Mouse (Mus musculus): ENCODE data around the gene Maip1. TPM values are rescaled to one million over a fixed set of nuclear protein-coding genes. Genes with fewer than 3 reads are reported as not detected.

Gene Maip1
- polyA plus RNA-seq, 1 experiment: 3.5 TPM

DNA sequence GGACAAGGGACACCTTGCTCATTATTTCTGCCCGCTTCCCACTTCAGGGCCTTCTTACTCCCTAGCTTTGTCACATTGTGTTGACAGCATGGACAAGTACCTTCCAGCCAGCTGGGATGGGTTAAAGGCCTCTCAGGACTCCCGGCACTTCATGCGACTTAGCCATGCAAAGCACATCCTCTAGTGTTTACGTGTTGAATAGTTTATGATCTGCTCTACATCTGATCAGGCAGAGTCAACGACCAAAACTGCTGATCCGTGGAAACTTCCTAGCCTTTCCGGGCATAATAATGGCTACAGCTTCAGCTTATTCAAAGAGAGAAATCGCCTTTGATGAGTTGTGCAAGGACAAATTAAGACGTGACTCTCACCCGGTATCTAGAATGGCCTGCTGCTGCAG, 39.6 kb downstream of the Maip1 start:
- Histone ChIP-seq H3K36me3 (ENCODE audit: control insufficient read depth, insufficient read depth, low read length) (no peaks in the 10 kb centered on the region), H3K27me3 (ENCODE audit: control insufficient read depth, insufficient read depth, low read length) (no peaks in the 10 kb centered on the region), H3K4me3 (ENCODE audit: control insufficient read depth, low read depth, low read length) (no peak overlapping the region), H3K4me1 (ENCODE audit: control insufficient read depth, insufficient read depth, low read length) (no peaks in the 10 kb centered on the region), H3K27ac (ENCODE audit: control insufficient read depth, insufficient read depth, low read depth, low read length) (no peak overlapping the region)
- TF ChIP-seq CTCF (IDR thresholded peaks at IDR 0.05; ENCODE audit: control insufficient read depth, insufficient read depth, insufficient replicate concordance, low read depth, low read length): no peak
- TF ChIP-seq POLR2A (IDR thresholded peaks at IDR 0.05; ENCODE audit: control insufficient read depth, low read depth, low read length): no peak

DNA sequence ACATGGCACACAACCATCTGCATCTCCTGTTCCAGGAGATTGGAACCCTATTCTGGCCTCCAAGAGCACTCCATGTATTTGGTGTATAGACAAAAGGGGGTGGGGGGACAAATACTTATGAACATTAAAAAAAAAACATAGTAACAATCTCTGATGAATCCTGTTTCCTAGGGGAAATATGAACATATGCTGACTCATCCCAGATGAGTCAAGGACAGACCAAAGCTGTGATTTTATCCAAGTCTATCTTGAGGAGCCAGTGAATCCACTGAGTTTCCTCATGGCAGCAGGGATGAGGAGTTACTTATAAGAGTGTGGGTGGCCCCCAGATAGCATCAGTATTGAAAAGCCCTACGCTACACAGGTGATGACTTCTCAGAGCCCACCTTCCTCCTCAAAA, 44.1 kb downstream of the Maip1 start:
- Histone ChIP-seq H3K27me3 (ENCODE audit: control insufficient read depth, insufficient read depth, low read length) (no peaks in the 10 kb centered on the region), H3K4me3 (ENCODE audit: control insufficient read depth, low read depth, low read length) (no peak overlapping the region), H3K27ac (ENCODE audit: control insufficient read depth, insufficient read depth, low read depth, low read length) (no peak overlapping the region), H3K4me1 (ENCODE audit: control insufficient read depth, insufficient read depth, low read length) (no peaks in the 10 kb centered on the region), H3K36me3 (ENCODE audit: control insufficient read depth, insufficient read depth, low read length) (no peaks in the 10 kb centered on the region)
- no peak for TF ChIP-seq CTCF (IDR thresholded peaks at IDR 0.05; ENCODE audit: control insufficient read depth, insufficient read depth, insufficient replicate concordance, low read depth, low read length)
- no peak for TF ChIP-seq POLR2A (IDR thresholded peaks at IDR 0.05; ENCODE audit: control insufficient read depth, low read depth, low read length)

- H3K27ac ChIP-seq (ENCODE audit: control insufficient read depth, insufficient read depth, low read depth, low read length): no peak overlapping the region
- H3K4me1 ChIP-seq (ENCODE audit: control insufficient read depth, insufficient read depth, low read length): no peaks in the 10 kb centered on the region
- TF ChIP-seq POLR2A (IDR thresholded peaks at IDR 0.05; ENCODE audit: control insufficient read depth, low read depth, low read length): no peak
- TF ChIP-seq CTCF (IDR thresholded peaks at IDR 0.05; ENCODE audit: control insufficient read depth, insufficient read depth, insufficient replicate concordance, low read depth, low read length): no peak
- no peak overlapping the region for H3K4me3 ChIP-seq (ENCODE audit: control insufficient read depth, low read depth, low read length)
- no peaks in the 10 kb centered on the region for H3K27me3 ChIP-seq (ENCODE audit: control insufficient read depth, insufficient read depth, low read length)
- no peaks in the 10 kb centered on the region for H3K36me3 ChIP-seq (ENCODE audit: control insufficient read depth, insufficient read depth, low read length)
These were observed 54.3 kb downstream of the Maip1 start for GRCm38 (mm10) chr1:57460305-57460940.

Other genes starting within 250 kb of the Maip1 start
- gene 1700066M21Rik, start 28.7 kb upstream of the Maip1 start, polyA plus RNA-seq (2012; rRNA removed): 12.7 and 12.8 TPM in 2 replicates
- gene Tyw5, start 773 bp downstream of the Maip1 start, polyA plus RNA-seq (2012; rRNA removed): 3.8 and 7.1 TPM in 2 replicates

Measured in testis, adult 2 months (tissue).